Mouse (Mus musculus) myocyte (in vitro differentiated cells): ENCODE data around the gene Mvb12b. TPM values are rescaled to one million over a fixed set of nuclear protein-coding genes. Genes with fewer than 3 reads are reported as not detected.

ENCODE experiments used
- H3K27me3 ChIP-seq: one replicate; pipeline ENCODE4 v1.6.1; 2011; ENCODE audit not compliant: control insufficient read depth, insufficient read depth, insufficient read length
- H3K36me3 ChIP-seq: one replicate; pipeline ENCODE4 v1.6.1; 2011; ENCODE audit not compliant: control insufficient read depth, insufficient read depth
- H3K4me2 ChIP-seq: one replicate; pipeline ENCODE4 v1.6.1; 2011; ENCODE audit warnings: low read depth, control low read depth
- H3K4me3 ChIP-seq: one replicate; pipeline ENCODE4 v1.5.1; 2011; ENCODE audit warnings: mild to moderate bottlenecking, control low read depth, moderate library complexity
- H3K79me2 ChIP-seq: one replicate; pipeline ENCODE4 v1.6.1; 2011; ENCODE audit not compliant: control insufficient read depth, insufficient read depth
- H3ac ChIP-seq: one replicate; pipeline ENCODE4 v1.6.1; 2011; ENCODE audit not compliant: control insufficient read depth, insufficient read length
- CEBPB ChIP-seq: IDR thresholded peaks from 2 replicates; pipeline ENCODE4 v1.6.1; 2011; ENCODE audit warnings: mild to moderate bottlenecking, moderate library complexity; ENCODE audit not compliant: poor library complexity, insufficient read depth, severe bottlenecking
- E2F4 ChIP-seq: IDR thresholded peaks from one replicate; pipeline ENCODE4 v1.6.1; 2011; ENCODE audit warnings: mild to moderate bottlenecking, control low read depth, moderate library complexity; ENCODE audit not compliant: insufficient read depth
- MAX ChIP-seq: IDR thresholded peaks from one replicate; pipeline ENCODE4 v1.6.1; 2011; ENCODE audit warnings: low read depth, mild to moderate bottlenecking, control low read depth
- MYOD1 ChIP-seq, 3 experiments: IDR thresholded peaks; one replicate each; pipeline ENCODE4 v1.6.1; 2011; ENCODE audit warnings: control low read depth in 2 of 3, low read depth in 2 of 3, mild to moderate bottlenecking in 2 of 3, moderate library complexity in 1 of 3; ENCODE audit not compliant: insufficient read length in 2 of 3, control insufficient read depth in 1 of 3
- MYOG ChIP-seq, 3 experiments: IDR thresholded peaks; one replicate each; pipeline ENCODE4 v1.6.1; 2011; ENCODE audit warnings: control low read depth in 2 of 3, low read depth in 2 of 3, mild to moderate bottlenecking in 2 of 3; ENCODE audit not compliant: insufficient read length in 2 of 3, control insufficient read depth in 1 of 3, insufficient read depth in 1 of 3
- POLR2A ChIP-seq: IDR thresholded peaks from one replicate; pipeline ENCODE4 v1.6.1; 2011; ENCODE audit warnings: low read depth, mild to moderate bottlenecking, control low read depth, moderate library complexity; ENCODE audit not compliant: insufficient read length
- POLR2AphosphoS2 ChIP-seq: IDR thresholded peaks from one replicate; pipeline ENCODE4 v1.6.1; 2011; ENCODE audit warnings: low read depth, control low read depth; ENCODE audit not compliant: insufficient read length
- REST ChIP-seq: IDR thresholded peaks from one replicate; pipeline ENCODE4 v1.6.1; 2011; ENCODE audit warnings: mild to moderate bottlenecking, control low read depth, moderate library complexity; ENCODE audit not compliant: insufficient read depth, insufficient read length
- SRF ChIP-seq: IDR thresholded peaks from one replicate; pipeline ENCODE4 v1.6.1; 2011; ENCODE audit warnings: low read depth; ENCODE audit not compliant: control insufficient read depth, insufficient read length
- TCF12 ChIP-seq: IDR thresholded peaks from one replicate; pipeline ENCODE4 v1.6.1; 2011; ENCODE audit warnings: mild to moderate bottlenecking, control low read depth; ENCODE audit not compliant: poor library complexity, insufficient read depth, severe bottlenecking
- TCF3 ChIP-seq: IDR thresholded peaks from one replicate; pipeline ENCODE4 v1.6.1; 2011; ENCODE audit warnings: low read depth, control low read depth; ENCODE audit not compliant: insufficient read length
- USF1 ChIP-seq: IDR thresholded peaks from one replicate; pipeline ENCODE4 v1.6.1; 2011; ENCODE audit warnings: low read depth, mild to moderate bottlenecking, control low read depth, moderate library complexity
- polyA plus RNA-seq: library from polyadenylated mRNA; unstranded; fragments of >200 nt; fragmentation: generic; extraction: Trizol; gene quantifications from one replicate; pipeline ENCODE4 v1.2.1, GENCODE M21; 2012; ENCODE audit warnings: missing spikeins

Mvb12b gene
- polyA plus RNA-seq, 1 experiment: 14.5 TPM

DNA sequence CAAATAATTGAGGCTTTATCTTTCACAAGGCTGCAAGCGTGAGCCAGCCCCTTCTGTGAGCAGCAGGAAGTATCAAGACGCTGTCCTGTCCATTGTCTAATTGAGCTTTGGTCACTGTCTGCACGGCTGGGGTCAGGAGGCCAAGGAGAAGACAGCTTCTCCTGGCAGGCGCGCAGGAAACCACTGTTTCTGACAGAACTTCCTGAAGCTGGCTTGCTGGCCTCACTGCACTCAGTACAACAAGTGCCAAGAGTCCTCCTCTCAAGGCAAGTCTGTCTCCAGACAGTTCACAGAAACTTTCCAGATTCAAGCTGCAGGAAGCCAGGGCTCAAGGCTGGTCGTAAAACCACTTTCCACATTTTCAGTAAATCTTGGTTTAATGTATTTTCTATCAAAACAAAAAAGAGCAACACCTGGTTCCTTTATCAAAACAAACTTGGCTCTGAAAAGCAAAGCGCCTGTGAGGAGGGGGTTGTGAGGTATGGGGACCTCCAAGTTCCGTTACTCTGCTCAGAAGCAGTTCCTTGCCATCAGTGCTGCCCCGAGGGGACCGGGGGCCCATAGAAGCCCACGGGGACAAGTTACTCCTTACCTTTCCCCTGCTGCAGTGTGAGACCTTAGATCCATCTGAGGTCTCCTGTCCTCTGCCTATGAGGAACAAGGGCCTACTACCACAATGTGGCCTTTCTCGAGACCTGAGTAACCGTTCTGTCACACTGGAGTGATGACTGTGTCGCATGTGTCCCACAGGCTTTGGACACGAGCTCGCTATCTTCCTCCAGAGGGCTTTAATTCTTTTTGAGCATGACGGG, 17.2 kb downstream of the Mvb12b start:
- H3K4me3 ChIP-seq: no peak overlapping the region
- H3K36me3 ChIP-seq: no peaks in the 10 kb centered on the region
- H3K79me2 ChIP-seq: no peaks in the 10 kb centered on the region
- H3K4me2 ChIP-seq: no peak overlapping the region
- no peaks in the 10 kb centered on the region for H3K27me3 ChIP-seq
- H3ac ChIP-seq: no peak overlapping the region
- TF ChIP-seq POLR2A (no peak), MAX (no peak), MYOG (IDR thresholded peaks at IDR 0.05; ENCODE audit: control insufficient read depth in 1 of 3, insufficient read depth in 1 of 3, insufficient read length in 2 of 3, low read depth in 2 of 3) (no peak), USF1 (no peak), POLR2AphosphoS2 (no peak), SRF (no peak), REST (no peak), TCF3 (no peak), CEBPB (no peak), MYOD1 (IDR thresholded peaks at IDR 0.05; ENCODE audit: control insufficient read depth in 1 of 3, insufficient read length in 2 of 3, low read depth in 2 of 3) (no peak), E2F4 (no peak), TCF12 (no peak)

GRCm38 (mm10) chr2:33869689-33870343, 17.9 kb downstream of the Mvb12b start:
- Histone ChIP-seq H3K4me2 (no peak overlapping the region), H3K4me3 (no peak overlapping the region), H3K36me3 (no peaks in the 10 kb centered on the region), H3K27me3 (no peaks in the 10 kb centered on the region), H3ac (no peak overlapping the region), H3K79me2 (no peaks in the 10 kb centered on the region)
- no peak for TF ChIP-seq MAX
- TF ChIP-seq POLR2AphosphoS2: no peak
- no peak for TF ChIP-seq TCF3
- TF ChIP-seq E2F4: no peak
- TF ChIP-seq TCF12: no peak
- TF ChIP-seq MYOG (IDR thresholded peaks at IDR 0.05; ENCODE audit: control insufficient read depth in 1 of 3, insufficient read depth in 1 of 3, insufficient read length in 2 of 3, low read depth in 2 of 3): no peak
- TF ChIP-seq MYOD1 (IDR thresholded peaks at IDR 0.05; ENCODE audit: control insufficient read depth in 1 of 3, insufficient read length in 2 of 3, low read depth in 2 of 3): no peak
- TF ChIP-seq SRF: no peak
- TF ChIP-seq REST: no peak
- TF ChIP-seq CEBPB: no peak
- TF ChIP-seq POLR2A: no peak
- no peak for TF ChIP-seq USF1

DNA sequence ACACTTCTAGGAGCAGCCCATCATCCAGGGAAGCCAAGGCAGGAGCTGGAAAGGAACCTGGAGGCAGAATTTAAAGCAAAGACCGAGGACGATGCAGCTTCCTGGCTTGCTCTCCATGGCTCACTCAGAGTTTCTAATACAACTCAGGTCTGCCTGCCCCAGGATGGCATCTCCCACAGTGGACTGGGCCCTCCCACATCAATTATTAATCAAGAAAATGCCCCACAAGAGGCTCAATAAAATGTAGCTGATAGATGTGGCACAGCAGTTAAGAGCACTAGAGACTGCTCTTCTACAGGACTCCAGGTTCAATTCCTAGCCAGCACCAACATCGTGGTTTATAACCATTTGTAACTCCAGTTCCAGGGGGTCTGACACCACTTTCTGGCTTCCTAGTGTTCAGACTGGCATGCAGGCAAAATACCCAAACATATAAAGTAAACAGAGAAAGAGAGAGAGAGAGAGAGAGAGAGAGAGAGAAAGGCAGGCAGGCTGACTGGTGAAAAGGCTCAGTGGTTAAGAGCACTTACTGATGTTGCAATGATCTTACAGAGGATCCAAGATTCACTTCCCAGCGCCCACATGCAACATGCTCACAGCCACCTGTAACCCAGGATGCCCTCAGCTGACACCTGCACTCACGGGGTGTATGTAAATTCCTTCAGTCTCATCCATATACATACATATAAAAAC, 18.6 kb downstream of the Mvb12b start:
- H3K36me3 ChIP-seq: no peaks in the 10 kb centered on the region
- H3K79me2 ChIP-seq: no peaks in the 10 kb centered on the region
- H3ac ChIP-seq: no peak overlapping the region
- H3K27me3 ChIP-seq: no peaks in the 10 kb centered on the region
- TF ChIP-seq MYOG (IDR thresholded peaks at IDR 0.05; ENCODE audit: control insufficient read depth in 1 of 3, insufficient read depth in 1 of 3, insufficient read length in 2 of 3, low read depth in 2 of 3): no peak
- no peak overlapping the region for H3K4me3 ChIP-seq
- no peak overlapping the region for H3K4me2 ChIP-seq

DNA sequence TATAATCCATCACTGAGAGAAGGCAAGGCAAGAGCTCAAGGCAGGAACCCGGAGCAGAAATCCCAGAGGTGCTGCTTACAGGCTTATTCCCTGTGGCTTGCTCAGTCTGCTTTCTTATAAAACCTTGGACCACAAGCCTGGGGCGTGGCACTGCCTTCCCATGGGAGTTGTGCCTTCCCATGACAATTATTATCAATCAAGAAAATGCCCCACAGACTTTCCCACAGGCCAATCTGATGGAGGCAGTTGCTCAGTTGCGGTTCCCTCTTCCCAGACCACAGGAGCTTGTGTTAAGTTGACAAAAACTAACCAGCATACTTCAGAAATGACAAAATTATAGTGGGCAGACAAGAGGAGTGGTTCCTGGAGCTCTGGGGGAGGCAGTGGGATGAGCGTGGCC, 19.4 kb downstream of the Mvb12b start:
- H3K4me2 ChIP-seq: no peak overlapping the region
- H3K27me3 ChIP-seq: no peaks in the 10 kb centered on the region
- no peaks in the 10 kb centered on the region for H3K79me2 ChIP-seq
- TF ChIP-seq TCF12 (no peak), E2F4 (no peak), POLR2AphosphoS2 (no peak), POLR2A (no peak), TCF3 (no peak), MYOG (IDR thresholded peaks at IDR 0.05; ENCODE audit: control insufficient read depth in 1 of 3, insufficient read depth in 1 of 3, insufficient read length in 2 of 3, low read depth in 2 of 3) (no peak), MYOD1 (IDR thresholded peaks at IDR 0.05; ENCODE audit: control insufficient read depth in 1 of 3, insufficient read length in 2 of 3, low read depth in 2 of 3) (no peak), USF1 (no peak), MAX (no peak), SRF (no peak), CEBPB (no peak), REST (no peak)
- H3ac ChIP-seq: no peak overlapping the region
- no peak overlapping the region for H3K4me3 ChIP-seq
- H3K36me3 ChIP-seq: no peaks in the 10 kb centered on the region
